13 mouse cellular contexts compared by ENCODE assay signal in the genomic region with DNA sequence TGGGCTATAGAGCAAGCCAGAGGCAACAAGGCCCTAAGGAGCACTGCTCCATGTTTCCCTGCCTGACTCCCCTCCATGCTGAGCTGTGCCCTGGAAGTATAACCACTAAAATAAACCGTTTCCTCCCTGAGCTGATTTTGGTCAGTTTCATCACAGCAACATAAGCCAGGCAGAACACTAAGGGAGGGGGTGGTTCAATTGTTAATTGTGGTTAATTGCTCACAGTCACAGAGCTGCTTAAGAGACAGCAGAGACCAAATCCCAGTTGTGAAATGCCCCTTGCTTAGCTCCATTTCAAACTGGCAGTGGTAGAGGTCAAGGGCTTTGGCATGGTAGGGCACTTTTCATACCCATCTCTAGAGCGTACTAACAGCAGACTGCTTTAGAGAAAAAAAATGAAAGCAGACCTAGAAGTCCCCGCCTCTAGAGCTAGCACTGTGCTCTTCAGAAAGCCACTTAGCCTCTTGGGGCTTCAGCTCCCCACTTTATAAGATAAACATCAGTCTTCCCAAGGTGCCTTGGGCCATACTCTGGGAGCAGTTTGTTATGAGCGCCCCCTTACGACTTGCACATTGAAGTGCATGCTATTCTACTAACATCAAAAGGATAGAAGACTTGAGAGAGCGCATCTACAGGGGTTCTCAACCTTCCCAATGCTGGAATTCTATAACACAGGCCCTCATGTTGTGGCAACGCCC.
DNase-seq lines count a peak whose midpoint lies in the region; ATAC-seq and TF ChIP-seq lines count a peak whose summit lies in the region.
"Had no signal": no experiment of that assay in that cellular context is flagged by ENCODE, and none has a peak within 500 bp of the region (broad histone marks: within the 10 kb centered on the region; RNA-seq: fewer than 3 reads in every experiment).

No protein-coding gene starts in this region.

- DNase-seq in heart, adult 2 months = no peak
- DNase-seq in heart, adult 9 months (ENCODE audit: low spot score in 2 of 2) = no peak
- no peak for DNase-seq in midbrain, postnatal 0 days (ENCODE audit: low spot score)
- DNase-seq in embryo, embryonic 11 days = no peak
- DNase-seq in hindbrain, embryonic 10.5 days (ENCODE audit: low spot score) = no peak
- DNase-seq: kidney, postnatal 14 days; retina, postnatal 1 day; thymus, postnatal 4 days had no signal

- H3K27me3 ChIP-seq in heart, adult 2 months (ENCODE audit: control insufficient read depth, insufficient read depth, low read length) = no peaks in the 10 kb centered on the region
- no peaks in the 10 kb centered on the region for H3K27me3 ChIP-seq in midbrain, postnatal 0 days (ENCODE audit: insufficient read depth, low read length)
- H3K27me3 ChIP-seq in midbrain, embryonic 13.5 days = no peaks in the 10 kb centered on the region
- H3K27me3 ChIP-seq in small intestine, adult 2 months (ENCODE audit: control insufficient read depth, insufficient read depth, low read length) = no peaks in the 10 kb centered on the region
- H3K27me3 ChIP-seq in hindbrain, embryonic 10.5 days (ENCODE audit: insufficient read depth, poor library complexity, severe bottlenecking) = no peaks in the 10 kb centered on the region
- H3K27me3 ChIP-seq: embryonic facial prominence, embryonic 13.5 days had no signal

- no peak for TF ChIP-seq POLR2A in heart, adult 2 months (IDR thresholded peaks at IDR 0.05; ENCODE audit: insufficient read depth, low read depth, low read length)
- no peak for TF ChIP-seq POLR2A in small intestine, adult 2 months (IDR thresholded peaks at IDR 0.05; ENCODE audit: low read depth, low read length)

- H3K4me1 ChIP-seq in heart, adult 2 months (ENCODE audit: control insufficient read depth, insufficient read depth, low read length) = no peaks in the 10 kb centered on the region
- H3K4me1 ChIP-seq in midbrain, postnatal 0 days (ENCODE audit: insufficient read depth, low read length) = no peaks in the 10 kb centered on the region
- peaks cover 11% of the 10 kb centered on the region for H3K4me1 ChIP-seq in midbrain, embryonic 13.5 days (replicated peaks)
- H3K4me1 ChIP-seq in small intestine, adult 2 months (ENCODE audit: control insufficient read depth, insufficient read depth, insufficient read length, low read length) = peaks cover 6% of the 10 kb centered on the region; the same call in 1 of the 2 replicates
- H3K4me1 ChIP-seq in hindbrain, embryonic 10.5 days (replicated peaks) = peaks cover 6% of the 10 kb centered on the region; the same call in 1 of the 2 replicates

- no peak for TF ChIP-seq EP300 in heart, adult 2 months (IDR thresholded peaks at IDR 0.05; ENCODE audit: insufficient read depth, low read depth, low read length)

- TF ChIP-seq CTCF in heart, adult 2 months (IDR thresholded peaks at IDR 0.05) = peak; percentile 45
- 0 out of 2 replicates have a peak, but pooled peaks have one; percentile 14 for TF ChIP-seq CTCF in midbrain, postnatal 0 days (IDR thresholded peaks at IDR 0.05)
- TF ChIP-seq CTCF in small intestine, adult 2 months (IDR thresholded peaks at IDR 0.05; ENCODE audit: extremely low read depth, insufficient read length, insufficient replicate concordance, low read depth, low read length) = peak; percentile 21; the same call in 1 of the 2 replicates

- H3K9me3 ChIP-seq in midbrain, postnatal 0 days (ENCODE audit: low read length) = no peaks in the 10 kb centered on the region
- H3K9me3 ChIP-seq in midbrain, embryonic 13.5 days = no peaks in the 10 kb centered on the region
- H3K9me3 ChIP-seq in hindbrain, embryonic 10.5 days = no peaks in the 10 kb centered on the region
- H3K9me3 ChIP-seq: embryonic facial prominence, embryonic 13.5 days had no signal

- H3K36me3 ChIP-seq in heart, adult 2 months (ENCODE audit: control insufficient read depth, insufficient read depth, low read length) = no peaks in the 10 kb centered on the region
- H3K36me3 ChIP-seq in midbrain, postnatal 0 days (ENCODE audit: insufficient read depth, low read length) = no peaks in the 10 kb centered on the region
- H3K36me3 ChIP-seq in midbrain, embryonic 13.5 days = no peaks in the 10 kb centered on the region
- H3K36me3 ChIP-seq in small intestine, adult 2 months (ENCODE audit: control insufficient read depth, insufficient read depth, low read length) = no peaks in the 10 kb centered on the region
- no peaks in the 10 kb centered on the region for H3K36me3 ChIP-seq in hindbrain, embryonic 10.5 days
- H3K36me3 ChIP-seq: embryonic facial prominence, embryonic 13.5 days had no signal

- H3K4me3 ChIP-seq in heart, adult 2 months = no peak overlapping the region
- H3K4me3 ChIP-seq in midbrain, postnatal 0 days (ENCODE audit: low read depth, low read length) = no peak overlapping the region
- H3K4me3 ChIP-seq in midbrain, embryonic 13.5 days (replicated peaks) = no peak overlapping the region
- no peak overlapping the region for H3K4me3 ChIP-seq in small intestine, adult 2 months (ENCODE audit: low read depth, low read length)
- H3K4me3 ChIP-seq in hindbrain, embryonic 10.5 days = no peak overlapping the region
- H3K4me3 ChIP-seq: embryonic facial prominence, embryonic 13.5 days had no signal

- intact Hi-C loops in heart, adult 2 months (cut with DNase I) = no loop called here

- H3K27ac ChIP-seq in heart, adult 2 months = no peak overlapping the region
- no peak overlapping the region for H3K27ac ChIP-seq in midbrain, postnatal 0 days (ENCODE audit: low read depth, low read length)
- no peak overlapping the region for H3K27ac ChIP-seq in midbrain, embryonic 13.5 days
- no peak overlapping the region for H3K27ac ChIP-seq in small intestine, adult 2 months (ENCODE audit: insufficient read depth, low read depth, low read length)
- no peak overlapping the region for H3K27ac ChIP-seq in hindbrain, embryonic 10.5 days
- H3K27ac ChIP-seq: embryonic facial prominence, embryonic 13.5 days had no signal

- no peak overlapping the region for H3K9ac ChIP-seq in heart, adult 2 months (ENCODE audit: low read depth, low read length)
- no peak overlapping the region for H3K9ac ChIP-seq in midbrain, postnatal 0 days (replicated peaks; ENCODE audit: low read length, poor library complexity, severe bottlenecking)
- no peak overlapping the region for H3K9ac ChIP-seq in midbrain, embryonic 13.5 days (replicated peaks)
- H3K9ac ChIP-seq: embryonic facial prominence, embryonic 13.5 days had no signal

- no peak for ATAC-seq in midbrain, postnatal 0 days (ENCODE audit: low FRiP score)
- no peak for ATAC-seq in midbrain, embryonic 13.5 days
- peak; percentile 71 for ATAC-seq in common myeloid progenitor, adult 5-6 weeks (replicated peaks; ENCODE audit: low read depth, poor library complexity, severe bottlenecking)
- ATAC-seq: Patski had no signal

- H3K79me2 ChIP-seq in heart, adult 2 months (replicated peaks; ENCODE audit: control insufficient read depth, insufficient read depth, low read length) = no peaks in the 10 kb centered on the region

- H3K4me2 ChIP-seq in midbrain, postnatal 0 days (ENCODE audit: low read depth, low read length, poor library complexity, severe bottlenecking) = no peak overlapping the region
- H3K4me2 ChIP-seq in midbrain, embryonic 13.5 days (replicated peaks) = no peak overlapping the region
- H3K4me2 ChIP-seq: embryonic facial prominence, embryonic 13.5 days had no signal

- WGBS in heart, adult 2 months = 54% methylated on average over 7 of the region's 7 CpGs
- 68% methylated on average over 7 of the region's 7 CpGs for WGBS in midbrain, postnatal 0 days
- 60% methylated on average over 7 of the region's 7 CpGs for WGBS in midbrain, embryonic 13.5 days
- WGBS in small intestine, adult 2 months = 66% methylated on average over 7 of the region's 7 CpGs
- WGBS in hindbrain, embryonic 10.5 days = 66% methylated on average over 7 of the region's 7 CpGs
